Mouse (Mus musculus): ENCODE results near the gene Gm20388. TPM values are rescaled to one million over a fixed set of nuclear protein-coding genes. Genes with fewer than 3 reads are reported as not detected.

Gene Gm20388
- total RNA-seq, 2 experiments from 2014 or later = 4.0 TPM; not detected in 1

- DNase-seq = peak; percentile 53 to 57
Observed at GRCm38 (mm10) chr8:119960531-119961104, 50.0 kb downstream of the Gm20388 start.

DNA sequence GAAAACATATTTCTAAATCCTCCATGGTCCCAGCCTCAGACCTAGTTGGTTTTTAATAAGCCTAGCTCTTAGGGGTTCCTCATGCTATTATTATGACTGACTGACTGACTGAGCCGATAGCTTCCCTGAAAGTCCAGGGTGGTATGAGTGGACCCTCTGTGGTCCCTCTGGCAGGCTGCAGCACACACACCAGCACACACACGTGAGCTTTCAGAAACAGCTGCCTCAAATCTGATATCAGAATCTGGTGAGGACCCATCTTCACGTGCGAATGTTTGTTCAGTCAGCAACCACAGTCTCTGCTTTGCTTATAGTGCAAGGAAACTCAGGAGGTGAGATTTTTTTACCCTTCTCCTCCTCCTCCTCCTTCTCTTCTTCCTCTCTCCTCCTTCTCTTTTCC is 54.2 kb downstream of the Gm20388 start:
- no peak for DNase-seq

GRCm38 (mm10) chr8:119967435-119967834 is 56.8 kb downstream of the Gm20388 start:
- no peak for DNase-seq

DNA sequence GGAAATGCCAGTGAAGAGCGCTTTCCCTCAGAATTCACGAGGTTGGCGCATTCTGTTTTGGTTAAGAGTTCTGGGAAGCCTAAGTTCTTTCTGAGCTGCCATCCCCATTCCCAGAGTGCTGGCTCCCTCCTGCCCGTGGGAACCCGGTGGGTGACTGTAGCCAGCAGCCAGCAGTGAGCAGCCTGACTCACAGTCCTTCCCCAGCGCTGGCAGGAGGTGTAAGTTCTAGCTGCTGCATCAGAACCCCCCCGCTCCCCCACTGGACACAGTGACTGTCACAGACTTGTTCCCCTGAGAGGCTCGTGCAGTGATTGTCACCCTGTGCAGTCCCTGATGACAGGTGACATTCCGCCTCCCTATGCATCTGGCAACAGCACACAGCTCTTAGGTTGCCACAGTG is 59.5 kb downstream of the Gm20388 start:
- no peak for DNase-seq

GRCm38 (mm10) chr8:119972558-119972957 is 61.9 kb downstream of the Gm20388 start:
- DNase-seq = no peak

GRCm38 (mm10) chr8:119978770-119979381 is 68.2 kb downstream of the Gm20388 start:
- no peak for DNase-seq

- DNase-seq = no peak
Observed at GRCm38 (mm10) chr8:119981253-119981652, 70.6 kb downstream of the Gm20388 start.

DNA sequence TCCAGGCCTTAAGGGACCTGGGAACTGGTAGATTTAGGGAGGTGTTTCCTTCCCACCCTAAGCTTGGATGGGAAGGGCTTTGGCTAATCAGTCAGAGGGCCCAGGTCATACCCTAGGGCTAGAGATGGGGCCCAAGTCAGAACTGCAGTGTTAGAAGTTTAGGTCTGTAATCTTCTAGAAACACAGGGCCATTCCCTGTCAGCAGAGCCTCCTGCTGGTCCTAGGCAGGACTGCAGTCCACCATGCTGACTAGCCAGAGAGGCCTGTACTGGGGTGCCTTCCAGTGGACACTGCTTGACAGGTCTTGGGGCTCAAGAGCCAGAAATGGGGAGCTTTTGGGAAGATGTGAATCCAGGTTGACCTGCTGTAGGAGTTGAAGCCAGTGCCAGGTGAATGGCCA is 73.4 kb downstream of the Gm20388 start:
- DNase-seq = peak in 1 of 2 experiments; percentile 33

DNA sequence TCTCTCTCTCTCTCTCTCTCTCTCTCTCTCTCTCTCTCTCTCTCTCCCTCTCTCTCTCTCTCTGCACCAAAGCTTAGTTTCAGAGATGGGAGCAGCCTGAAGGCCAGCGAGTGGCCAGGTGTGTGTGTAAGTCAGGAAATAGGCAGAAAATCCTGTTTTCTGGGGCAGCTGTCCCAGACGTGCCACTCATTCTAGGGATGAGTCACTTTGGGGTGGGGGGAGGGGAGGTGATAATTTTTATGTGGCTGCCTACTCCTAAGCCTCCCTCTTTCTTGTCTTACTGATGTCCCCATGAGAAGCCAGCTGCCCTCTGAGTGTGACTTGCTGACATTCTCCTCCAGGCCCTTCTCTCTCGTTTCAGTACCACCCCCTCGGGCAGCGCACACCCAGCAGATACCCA is 75.5 kb downstream of the Gm20388 start:
- no peak for DNase-seq

- peak; percentile 40 to 42 for DNase-seq
Observed at GRCm38 (mm10) chr8:119988087-119988486, 77.4 kb downstream of the Gm20388 start.

DNA sequence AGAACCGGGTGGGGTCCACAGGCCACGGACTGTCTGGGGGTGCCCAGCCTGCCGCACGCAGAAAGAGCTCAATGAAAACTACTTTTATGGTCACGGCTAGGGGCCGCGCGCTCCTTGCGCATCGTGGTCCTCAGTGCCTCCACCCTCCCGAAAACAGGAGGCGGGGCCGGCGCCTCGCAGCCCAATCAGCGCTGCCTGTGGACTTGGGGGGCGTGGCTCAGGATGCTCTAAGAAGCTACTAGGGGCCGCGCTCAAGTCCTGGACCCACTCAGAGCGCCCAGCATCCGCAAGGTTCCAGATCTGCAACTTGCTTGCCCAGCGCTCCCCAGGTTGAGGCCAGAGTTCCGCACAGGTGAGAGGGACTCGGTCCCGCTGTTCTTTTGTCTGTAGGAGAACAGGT is 81.6 kb downstream of the Gm20388 start, which contains the start of gene Crispld2:
Gene Crispld2 (plus strand): TSS at position 190 of the 400 bp plus-strand sequence.
- DNase-seq = peak; percentile 87 to 90

GRCm38 (mm10) chr8:119994114-119994513 is 83.5 kb downstream of the Gm20388 start:
- peak in 1 of 2 experiments; percentile 25 for DNase-seq

DNA sequence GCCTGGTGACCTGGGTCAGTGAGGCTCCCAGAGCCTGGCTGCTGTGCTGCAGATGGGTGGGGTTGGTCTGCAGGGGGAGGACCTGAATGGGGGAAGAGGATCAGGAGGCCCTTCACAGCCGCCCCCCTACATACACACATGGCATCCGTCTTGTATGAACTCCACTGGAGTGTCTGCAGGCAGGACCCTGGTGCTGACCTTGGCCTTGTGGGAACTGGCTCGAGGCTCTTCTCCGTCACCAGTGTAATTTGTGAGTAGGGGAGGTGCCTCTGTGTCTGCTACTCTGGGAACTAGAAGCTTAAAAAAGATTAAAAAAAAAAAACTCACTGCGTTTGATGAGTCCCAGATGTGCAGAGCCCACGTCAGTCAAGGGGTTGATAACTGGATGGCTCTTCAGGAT is 83.9 kb downstream of the Gm20388 start:
- no peak for DNase-seq

DNA sequence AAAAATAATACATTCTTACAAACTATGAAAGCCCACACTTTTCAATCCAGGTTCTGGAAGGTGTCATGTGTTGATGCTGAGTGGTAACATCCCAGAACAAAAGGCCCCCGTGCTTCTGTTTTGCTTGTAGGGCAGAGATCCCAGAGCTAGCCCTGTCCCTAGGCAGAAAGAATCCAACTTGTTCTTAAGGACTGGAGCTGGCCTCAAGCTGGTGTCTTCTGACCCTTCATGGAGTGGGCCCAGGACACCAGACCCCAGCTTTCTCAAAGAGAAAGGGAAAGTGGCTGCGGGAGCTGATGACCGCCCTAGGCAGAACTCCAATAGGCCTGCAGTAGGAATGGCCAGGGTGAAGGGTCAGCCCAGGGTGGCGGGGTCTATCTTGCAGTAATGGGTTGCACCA is 86.6 kb downstream of the Gm20388 start:
- DNase-seq = no peak

DNA sequence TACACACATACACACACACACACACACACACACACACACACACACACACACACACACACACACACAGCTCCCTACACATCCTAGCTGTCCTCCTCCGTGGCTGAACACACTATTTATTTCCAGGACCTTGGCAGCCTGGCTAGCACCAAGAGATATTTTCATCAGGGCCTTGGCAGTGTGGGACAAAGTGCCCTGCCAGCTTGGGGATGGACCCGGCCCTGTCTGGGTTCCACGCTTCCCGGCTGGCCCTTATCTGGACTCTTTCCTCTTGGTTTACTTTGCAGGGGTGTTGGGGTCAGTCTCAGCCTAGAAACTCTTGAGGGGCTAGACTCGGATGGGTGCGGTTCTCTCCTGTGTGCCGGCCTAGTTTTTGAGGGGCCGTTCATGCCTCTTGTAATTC is 89.8 kb downstream of the Gm20388 start:
- peak; percentile 62 to 78 for DNase-seq

DNA sequence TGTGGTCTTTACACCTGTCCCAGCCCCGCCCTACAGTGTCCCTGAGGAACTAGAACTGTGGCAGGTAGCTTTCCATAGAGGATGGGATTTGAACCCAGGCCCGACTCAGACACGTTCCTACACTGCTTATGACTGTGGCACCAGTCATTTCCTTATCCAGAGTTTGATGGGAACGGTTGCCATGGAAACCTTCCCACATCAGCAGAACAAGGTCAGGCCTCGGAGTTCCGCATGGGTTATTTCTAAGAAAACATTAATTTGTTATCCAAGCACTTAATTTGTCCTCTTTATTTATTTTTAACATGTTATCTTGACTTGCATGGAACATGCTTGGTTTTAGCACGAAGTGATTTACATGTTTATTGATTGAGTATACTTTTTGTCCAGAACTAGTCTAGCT is 91.1 kb downstream of the Gm20388 start:
- no peak for DNase-seq

GRCm38 (mm10) chr8:120002348-120002747 is 91.7 kb downstream of the Gm20388 start:
- no peak for DNase-seq

DNA sequence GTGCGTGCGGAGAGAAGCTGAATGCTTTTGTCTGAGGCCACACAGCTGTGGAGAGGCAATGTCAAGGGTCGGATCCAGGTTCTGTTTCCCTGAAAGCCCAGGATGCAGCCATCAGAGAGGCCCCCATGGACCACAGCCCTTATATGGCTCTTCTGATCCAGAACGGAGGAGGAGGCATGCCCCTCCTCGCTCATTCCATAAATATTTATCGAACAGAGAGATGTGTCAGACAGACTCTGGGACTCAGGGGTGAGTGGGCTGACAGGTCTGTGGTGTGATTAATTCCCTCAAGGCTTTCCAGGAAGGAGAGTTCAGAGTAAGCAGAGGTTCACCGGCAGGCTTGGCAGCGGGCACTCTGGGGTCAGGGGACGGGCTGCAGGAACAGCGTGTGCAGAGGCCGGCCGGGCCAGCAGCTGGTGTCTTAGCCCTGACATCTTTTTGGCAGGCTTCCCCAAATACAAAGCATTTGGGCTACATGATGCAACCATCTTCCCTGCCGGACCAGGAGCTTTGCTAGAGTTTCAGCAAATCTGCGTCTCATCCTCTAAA is 93.6 kb downstream of the Gm20388 start:
- peak; percentile 71 to 81 for DNase-seq

- DNase-seq = no peak
Observed at GRCm38 (mm10) chr8:120004705-120005381, 94.2 kb downstream of the Gm20388 start.

DNA sequence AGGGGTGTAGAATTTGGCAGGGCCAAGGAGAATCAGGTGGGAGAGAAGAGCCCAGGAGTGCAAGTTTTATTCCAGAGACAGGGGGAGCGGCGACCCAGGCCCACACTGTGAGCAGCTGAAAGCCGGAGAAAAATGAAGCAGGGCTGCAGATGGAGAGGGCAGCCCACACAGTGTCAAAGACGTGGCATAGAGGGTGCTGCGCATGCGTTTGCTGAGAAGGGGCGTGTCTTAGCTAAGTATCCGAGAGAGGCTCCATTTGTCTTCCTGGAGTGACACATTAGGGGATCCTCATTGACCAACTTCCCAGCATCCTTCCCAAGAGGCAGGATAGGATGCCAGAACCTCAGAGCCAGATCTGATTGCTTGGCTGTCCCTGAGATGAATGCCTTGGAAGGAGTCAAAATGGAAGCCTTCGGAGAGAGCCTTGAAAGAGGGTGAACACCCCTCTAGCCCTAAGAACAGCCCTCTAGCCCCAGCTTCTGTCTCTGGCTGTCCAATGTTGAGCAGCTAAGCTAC is 96.1 kb downstream of the Gm20388 start:
- DNase-seq = peak; percentile 38 to 48

- peak in 1 of 2 experiments; percentile 47 for DNase-seq
Observed at GRCm38 (mm10) chr8:120007178-120007577, 96.5 kb downstream of the Gm20388 start.

DNA sequence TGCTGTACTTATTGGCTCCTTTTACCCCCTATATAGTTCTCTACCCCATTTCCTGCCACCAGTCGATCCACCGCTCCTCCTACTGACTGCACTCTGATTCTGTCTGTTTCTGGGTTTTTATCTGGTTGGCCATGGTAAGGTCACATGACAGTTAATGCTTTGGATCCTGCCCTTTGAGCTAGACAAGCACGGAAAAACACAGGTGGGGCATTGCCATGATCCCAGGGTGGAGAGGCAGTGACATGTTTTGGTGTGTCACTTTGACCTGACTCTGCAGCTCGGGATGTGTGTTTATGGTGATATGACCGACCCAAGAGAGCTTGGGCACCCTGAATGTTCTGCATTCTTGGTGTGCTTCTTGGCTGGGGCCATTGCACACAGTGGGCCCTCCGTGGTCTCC is 98.6 kb downstream of the Gm20388 start:
- DNase-seq = no peak

DNA sequence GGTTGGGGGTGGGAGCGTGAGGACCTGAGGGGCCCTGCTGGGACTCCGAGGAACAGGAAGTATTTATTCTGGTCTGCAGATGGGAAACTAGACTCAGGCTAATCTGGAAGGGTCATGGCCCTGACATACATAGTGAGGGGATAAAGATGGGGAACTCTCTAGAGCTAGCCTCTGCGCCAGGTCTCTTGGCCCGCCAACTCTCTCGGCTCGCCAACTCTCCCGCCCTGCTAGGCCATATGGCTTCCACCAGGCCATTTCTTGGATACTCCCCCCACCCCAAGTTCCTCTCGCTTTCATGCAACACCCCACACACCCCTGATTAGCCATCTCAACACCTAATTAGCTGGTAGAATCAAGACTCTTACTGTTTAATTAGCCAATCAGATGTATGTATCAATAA is 101.8 kb downstream of the Gm20388 start:
- no peak for DNase-seq
